Mouse (Mus musculus): ENCODE data around the gene Pfn3.

Gene Pfn3

DNA sequence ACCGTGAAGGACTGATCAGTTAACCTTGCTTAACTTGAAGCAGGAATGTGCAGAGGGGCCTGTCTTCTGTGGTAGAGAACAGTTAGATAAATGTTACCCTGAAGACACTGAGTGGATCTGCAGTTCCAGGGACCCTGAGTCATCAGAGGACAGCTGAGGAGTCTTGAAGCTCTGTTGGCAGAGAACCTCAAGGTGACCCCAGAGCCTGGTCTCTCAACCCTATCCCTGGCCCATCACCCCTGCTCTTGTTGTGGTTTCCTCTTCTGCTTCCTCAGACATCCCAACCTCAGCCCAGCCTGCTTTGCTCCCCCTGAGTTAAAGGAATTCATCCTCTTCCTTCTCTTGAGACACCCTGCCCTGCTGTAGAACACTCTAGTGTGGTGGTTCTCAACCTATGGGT is 16.9 kb downstream of the Pfn3 start, which contains the start of gene Slc34a1:
TSS of gene Slc34a1 (plus strand) at position 100 of the 400 bp plus-strand sequence.
- DNase-seq (ENCODE audit: low spot score): no peak

GRCm38 (mm10) chr13:55392933-55393332 is 22.1 kb downstream of the Pfn3 start:
- DNase-seq (ENCODE audit: low spot score): no peak

GRCm38 (mm10) chr13:55391626-55392029 is 23.4 kb downstream of the Pfn3 start:
- no peak for DNase-seq (ENCODE audit: low spot score)

DNA sequence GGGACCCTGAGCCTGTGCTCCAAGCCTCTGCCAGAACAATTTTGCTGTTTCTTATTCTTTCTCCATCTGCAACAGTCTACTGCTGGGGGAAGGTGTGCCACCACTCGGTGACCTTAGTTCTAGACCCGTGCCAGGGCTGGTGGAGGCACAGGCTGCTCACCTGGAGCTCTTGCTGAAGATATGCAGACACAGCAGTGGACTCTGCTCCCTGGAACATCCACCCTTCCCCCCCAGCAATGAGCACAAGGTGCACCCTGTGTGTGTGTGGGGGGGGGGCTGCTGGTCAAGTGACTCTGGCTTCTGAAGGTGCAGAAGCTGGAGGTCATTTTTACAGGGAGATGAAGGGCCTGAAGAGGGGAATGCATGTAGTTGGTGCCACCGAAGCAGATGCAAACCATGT is 24.4 kb downstream of the Pfn3 start:
- no peak for DNase-seq (ENCODE audit: low spot score)

- DNase-seq (ENCODE audit: low spot score): no peak
Measured at GRCm38 (mm10) chr13:55381790-55382189, 33.2 kb downstream of the Pfn3 start.

DNA sequence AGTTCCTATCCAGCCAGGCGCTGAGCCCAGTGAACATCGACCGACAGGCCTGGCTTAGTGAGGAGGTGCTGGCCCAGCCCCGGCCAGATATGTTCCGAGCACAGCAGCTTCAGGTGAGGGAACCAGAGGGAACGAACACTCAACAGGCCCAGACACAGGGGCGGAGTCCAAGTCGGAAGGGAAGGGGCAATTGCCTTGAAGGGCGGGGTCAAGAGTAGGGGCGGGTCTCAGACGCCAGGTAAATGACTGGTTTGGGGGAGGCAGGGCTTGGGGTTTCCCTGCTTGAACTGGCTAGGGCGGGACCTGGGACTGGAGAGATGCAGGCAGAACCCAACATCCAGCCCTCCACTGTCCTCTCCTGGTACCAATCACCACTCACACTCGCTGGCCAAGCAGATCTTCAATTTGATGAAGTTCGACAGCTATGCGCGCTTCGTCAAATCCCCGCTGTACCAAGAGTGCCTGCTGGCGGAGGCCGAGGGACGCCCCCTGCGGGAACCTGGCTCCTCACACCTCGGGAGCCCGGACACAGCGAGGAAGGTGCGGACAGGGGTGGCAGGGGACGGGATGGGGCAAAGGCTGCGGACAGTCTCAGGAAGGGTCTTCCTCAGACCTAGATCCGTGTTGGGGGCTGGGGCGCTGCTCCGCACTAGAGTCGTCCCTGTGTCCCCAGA is 36.0 kb downstream of the Pfn3 start:
- peak; percentile 10 for DNase-seq (ENCODE audit: low spot score)

- DNase-seq (ENCODE audit: low spot score): no peak
Measured at GRCm38 (mm10) chr13:55375877-55376276, 39.2 kb downstream of the Pfn3 start.

DNA sequence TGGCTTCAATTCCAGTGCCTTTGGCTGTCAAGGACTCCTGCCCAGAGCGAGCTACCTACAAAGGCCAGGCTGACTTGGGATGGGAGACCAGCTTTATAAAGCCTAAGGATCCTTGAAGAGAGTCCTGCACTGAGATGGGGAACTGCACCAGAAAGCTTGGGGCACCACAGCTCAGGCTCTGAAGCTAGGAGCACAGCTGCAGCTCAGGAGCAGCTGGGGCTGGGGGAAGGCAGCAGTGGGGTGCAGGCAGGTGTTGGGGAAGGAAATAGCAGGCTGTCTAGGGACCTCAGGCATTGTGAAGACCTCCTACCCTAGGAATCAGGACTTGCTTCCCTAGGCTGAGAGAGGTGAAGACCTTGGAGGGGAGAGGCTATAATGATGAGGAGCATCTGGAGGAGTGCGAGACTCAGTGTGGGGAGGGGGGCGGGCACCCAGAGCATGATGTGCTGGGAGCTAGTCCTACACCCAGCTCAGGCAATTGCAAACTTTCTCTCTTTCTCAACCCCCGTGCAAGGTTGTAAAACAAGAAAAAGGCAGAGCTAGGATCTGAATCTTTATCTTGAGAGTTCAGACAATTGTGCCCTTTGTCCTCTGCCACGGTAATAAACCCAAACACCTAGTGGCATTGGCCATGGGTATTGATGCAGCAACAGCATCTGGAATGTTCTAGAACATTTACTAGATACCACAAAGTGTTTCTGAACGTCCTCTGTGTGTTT is 40.7 kb downstream of the Pfn3 start:
- no peak for DNase-seq (ENCODE audit: low spot score)

DNA sequence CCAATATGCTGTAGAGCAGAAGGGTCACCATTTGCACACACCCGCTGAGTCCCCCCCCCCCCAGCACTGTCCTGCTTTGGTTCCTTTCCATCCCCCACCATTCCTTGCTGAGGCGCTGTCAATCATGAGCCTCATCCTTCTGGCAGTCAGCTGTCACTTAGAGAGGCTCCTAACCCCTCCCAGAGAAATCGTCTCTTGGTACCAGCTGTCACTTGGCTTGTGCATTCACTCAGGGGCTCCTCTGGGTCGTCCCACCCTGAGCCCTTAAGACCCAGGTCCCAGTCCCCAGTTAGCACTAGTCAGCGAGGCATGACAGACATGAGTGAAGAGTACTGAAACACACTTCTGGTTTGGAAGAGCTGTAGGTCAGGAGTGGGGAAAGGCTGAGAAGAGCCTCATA is 43.3 kb downstream of the Pfn3 start:
- DNase-seq (ENCODE audit: low spot score): no peak

DNA sequence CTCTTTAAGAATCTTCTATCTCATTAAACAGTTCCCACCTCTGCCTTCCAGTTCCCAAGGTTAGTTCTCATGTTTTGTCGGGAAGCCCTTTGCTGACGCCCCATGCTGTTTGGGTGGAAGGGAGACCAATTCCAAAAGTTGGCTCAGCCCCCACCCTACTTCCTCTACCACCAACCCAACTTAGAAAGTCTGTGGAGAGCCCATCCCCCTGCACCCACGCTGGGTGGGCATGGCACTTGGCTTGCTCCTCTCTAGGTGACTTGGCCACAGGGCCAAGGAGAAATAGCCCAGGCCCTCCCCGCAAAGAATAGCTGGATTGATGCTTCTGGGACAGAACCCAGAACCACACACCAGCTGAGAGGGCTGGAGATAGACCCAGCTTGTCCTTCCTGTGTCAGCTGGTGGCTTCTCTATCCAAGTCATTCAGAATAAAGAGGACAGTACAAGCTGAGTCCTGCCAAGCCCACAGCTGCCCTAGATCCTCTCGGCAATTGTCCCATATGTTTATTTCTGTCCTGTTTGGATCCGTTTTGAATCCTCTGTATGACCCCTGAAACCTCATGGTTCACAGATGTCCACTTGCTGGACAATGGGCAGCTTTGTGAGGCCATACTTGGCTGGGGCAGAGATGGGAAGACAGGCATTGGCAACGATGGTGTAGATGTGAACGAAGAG is 43.9 kb downstream of the Pfn3 start:
- no peak for DNase-seq (ENCODE audit: low spot score)

- no peak for DNase-seq (ENCODE audit: low spot score)
Measured at GRCm38 (mm10) chr13:55370234-55370633, 44.8 kb downstream of the Pfn3 start.

GRCm38 (mm10) chr13:55369531-55370114 is 45.4 kb downstream of the Pfn3 start, which contains the start of gene Rgs14:
Rgs14 (plus strand) TSS chr13:55369732.
- no peak for DNase-seq (ENCODE audit: low spot score)

DNA sequence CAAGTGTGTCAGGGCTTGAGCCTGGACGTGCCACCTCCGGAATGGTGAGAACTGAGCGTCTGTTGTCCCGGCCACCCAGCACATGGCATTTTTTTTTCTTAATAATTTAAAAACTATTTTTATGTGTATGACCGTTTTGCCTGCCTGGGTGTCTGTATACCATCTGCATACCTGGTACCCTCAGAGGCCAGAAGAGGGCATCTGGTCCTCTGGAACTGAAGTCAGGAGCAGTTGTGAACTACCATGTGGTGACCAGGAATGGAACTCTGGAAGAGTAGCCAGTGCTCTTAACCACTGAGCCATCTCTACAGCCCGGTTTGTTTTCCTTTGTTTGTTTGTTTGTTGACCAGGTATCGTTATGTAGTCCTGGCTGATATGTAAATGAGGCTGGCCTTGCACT is 46.6 kb downstream of the Pfn3 start:
- no peak for DNase-seq (ENCODE audit: low spot score)

All from embryo, embryonic 10.5 days (tissue).